Mouse (Mus musculus) midbrain, postnatal 0 days (tissue): ENCODE results near the gene Igsf9. TPM values are rescaled to one million over a fixed set of nuclear protein-coding genes. Genes with fewer than 3 reads are reported as not detected.

Experiments used
- ATAC-seq: fragments of 200-750 bp; cut with Nextera tagmentation; 2 replicates; pipeline ENCODE4 v1.8.0; 2017; ENCODE audit warnings: moderate number of reproducible peaks, mild to moderate bottlenecking, moderate TSS enrichment, moderate library complexity; ENCODE audit not compliant: low FRiP score
- DNase-seq: peaks from one replicate; pipeline ENCODE4 v3.0.0-alpha.2; 2015; ENCODE audit warnings: low spot score
- H3K27ac ChIP-seq: fragments of 300-500 bp; sonication (generic); 2 replicates; pipeline ENCODE4 v1.5.1; 2014; ENCODE audit warnings: low read depth, mild to moderate bottlenecking, low read length, mixed read lengths
- H3K27me3 ChIP-seq: fragments of 300-500 bp; sonication (generic); 2 replicates; pipeline ENCODE4 v1.6.1; 2014; ENCODE audit warnings: low read length, control low read depth, mixed read lengths; ENCODE audit not compliant: insufficient read depth
- H3K36me3 ChIP-seq: fragments of 300-500 bp; sonication (generic); 2 replicates; pipeline ENCODE4 v1.6.1; 2014; ENCODE audit warnings: low read length, control low read depth, mixed read lengths; ENCODE audit not compliant: insufficient read depth
- H3K4me1 ChIP-seq: fragments of 300-500 bp; sonication (generic); 2 replicates; pipeline ENCODE4 v1.6.1; 2014; ENCODE audit warnings: mild to moderate bottlenecking, control low read depth, antibody characterized with exemption, low read length, mixed read lengths; ENCODE audit not compliant: insufficient read depth
- H3K4me2 ChIP-seq: fragments of 300-500 bp; sonication (generic); 2 replicates; pipeline ENCODE4 v1.6.1; 2014; ENCODE audit warnings: low read depth, mild to moderate bottlenecking, low read length, mixed read lengths; ENCODE audit not compliant: poor library complexity, severe bottlenecking
- H3K4me3 ChIP-seq: fragments of 300-500 bp; sonication (generic); 2 replicates; pipeline ENCODE4 v1.5.1; 2014; ENCODE audit warnings: low read depth, mild to moderate bottlenecking, low read length, moderate library complexity
- H3K9ac ChIP-seq: fragments of 300-500 bp; sonication (generic); replicated peaks from 2 replicates; pipeline ENCODE4 v1.6.1; 2014; ENCODE audit warnings: mild to moderate bottlenecking, low read length, moderate library complexity, mixed read lengths; ENCODE audit not compliant: poor library complexity, severe bottlenecking
- H3K9me3 ChIP-seq: fragments of 300-500 bp; sonication (generic); 2 replicates; pipeline ENCODE4 v1.6.1; 2016; ENCODE audit warnings: low read length, control low read depth
- CTCF ChIP-seq: IDR thresholded peaks from 2 replicates; pipeline ENCODE4 v1.5.1; 2016; ENCODE audit warnings: antibody characterized with exemption, mild to moderate bottlenecking
- WGBS: fragments of 180-500 bp; shearing (Covaris S2); extraction: QIAGEN DNeasy Blood & Tissue Kit; methylation state at CpG from one replicate; pipeline ENCODE4 v1.1.7; 2014; 5-methylcytosine and 5-hydroxymethylcytosine counted together
- polyA plus RNA-seq: library from polyadenylated mRNA; unstranded; fragments of >200 nt; fragmentation: Nextera tagmentation; extraction: Ambion mirVana; gene quantifications from 2 replicates; pipeline ENCODE4 v1.2.1, GENCODE M21; 2015
- total RNA-seq: library from RNA; depleted of rRNA; stranded (reverse); fragments of >200 nt; gene quantifications from 2 replicates; pipeline ENCODE4 v1.2.3, GENCODE M21; 2014

Igsf9 gene
- total and polyA plus RNA-seq, 2 experiments from 2014 or later, result 29.0 to 40.6 TPM

- Histone ChIP-seq H3K36me3 (no peaks in the 10 kb centered on the region), H3K4me2 (peak within 1 kb of the TSS; percentile 62), H3K4me3 (peak within 1 kb of the TSS; percentile 30), H3K27me3 (no peaks in the 10 kb centered on the region), H3K4me1 (no peaks in the 10 kb centered on the region; the same call in 1 of the 2 replicates), H3K9me3 (no peaks in the 10 kb centered on the region; the same call in 1 of the 2 replicates), H3K9ac (no peak within 1 kb of the TSS), H3K27ac (0 out of 2 replicates have a peak within 1 kb of the TSS, but pooled peaks have one; percentile 48)
- peak; percentile 92 for DNase-seq
- no peak for TF ChIP-seq CTCF
- peak; percentile 84 for ATAC-seq
- WGBS, result 2% methylated on average over 28 of the region's 28 CpGs
These were observed 39.2 kb downstream of the Igsf9 start, which contains the start of gene Cfap45 for GRCm38 (mm10) chr1:172520576-172521440. Cfap45 (plus strand) TSS chr1:172520801.

DNA sequence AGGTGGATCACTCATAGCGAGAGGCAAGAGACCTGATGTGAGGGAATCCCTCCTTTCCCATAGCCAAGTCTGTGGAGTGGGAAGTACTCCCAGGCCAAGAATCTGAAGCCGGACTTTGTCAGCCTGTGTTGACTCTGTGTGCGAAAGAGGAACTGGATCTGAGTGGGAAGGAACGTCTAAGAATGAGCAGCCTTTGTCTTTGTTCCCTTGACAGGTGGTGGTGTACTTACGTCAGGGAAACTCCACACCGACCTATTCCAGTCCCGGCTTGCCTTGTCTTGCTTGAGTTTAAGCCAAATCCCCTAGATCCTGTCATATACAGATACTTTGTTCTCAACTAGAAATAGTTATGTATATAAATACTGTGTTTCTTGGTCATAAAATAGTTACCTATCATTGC lies 40.9 kb downstream of the Igsf9 start:
- Histone ChIP-seq H3K9ac (no peak overlapping the region), H3K4me1 (no peaks in the 10 kb centered on the region; the same call in 1 of the 2 replicates), H3K4me2 (no peak overlapping the region), H3K4me3 (no peak overlapping the region), H3K27ac (no peak overlapping the region), H3K9me3 (no peaks in the 10 kb centered on the region; the same call in 1 of the 2 replicates), H3K36me3 (no peaks in the 10 kb centered on the region), H3K27me3 (no peaks in the 10 kb centered on the region)
- ATAC-seq, result no peak
- no peak for DNase-seq
- TF ChIP-seq CTCF, result no peak
- WGBS, result 68% methylated on average over 7 of the region's 7 CpGs

- H3K36me3 ChIP-seq, result no peaks in the 10 kb centered on the region
- no peak overlapping the region for H3K4me3 ChIP-seq
- H3K27ac ChIP-seq, result no peak overlapping the region
- no peak for DNase-seq
- H3K4me1 ChIP-seq, result no peaks in the 10 kb centered on the region; the same call in 1 of the 2 replicates
- H3K9me3 ChIP-seq, result no peaks in the 10 kb centered on the region
- no peak for TF ChIP-seq CTCF
- WGBS, result 63% methylated on average over 12 of the region's 12 CpGs
- H3K9ac ChIP-seq, result no peak overlapping the region
- ATAC-seq, result no peak
- H3K27me3 ChIP-seq, result no peaks in the 10 kb centered on the region
- no peak overlapping the region for H3K4me2 ChIP-seq
These were observed 42.1 kb downstream of the Igsf9 start for GRCm38 (mm10) chr1:172523699-172524101.

- no peak for ATAC-seq
- no peak overlapping the region for H3K27ac ChIP-seq
- no peaks in the 10 kb centered on the region for H3K4me1 ChIP-seq
- no peak overlapping the region for H3K4me3 ChIP-seq
- no peaks in the 10 kb centered on the region for H3K9me3 ChIP-seq
- DNase-seq, result no peak
- TF ChIP-seq CTCF, result peak; percentile 48
- H3K36me3 ChIP-seq, result no peaks in the 10 kb centered on the region
- no peak overlapping the region for H3K9ac ChIP-seq
- H3K27me3 ChIP-seq, result no peaks in the 10 kb centered on the region
- no peak overlapping the region for H3K4me2 ChIP-seq
- 44% methylated on average over 15 of the region's 15 CpGs for WGBS
These were observed 43.6 kb downstream of the Igsf9 start for GRCm38 (mm10) chr1:172525027-172525764.

DNA sequence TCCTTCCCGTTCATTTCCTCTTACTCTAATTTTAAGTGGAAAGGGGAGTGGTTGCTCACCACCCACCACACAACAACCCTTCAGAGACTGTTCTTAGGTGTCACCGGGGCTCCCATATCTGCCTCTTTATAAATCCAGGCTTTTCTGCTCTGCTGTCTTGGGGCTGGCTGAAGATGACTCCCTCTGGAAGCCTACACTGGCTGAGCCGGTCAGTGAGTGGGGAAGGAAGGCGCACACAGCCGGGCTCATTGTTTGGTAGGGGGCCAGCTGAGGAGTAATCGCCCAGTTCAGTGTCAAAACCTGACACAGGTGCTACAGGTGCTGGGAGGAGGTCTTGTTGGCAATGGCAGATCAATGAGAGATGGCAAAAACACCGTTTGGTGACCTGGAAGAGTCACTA lies 44.4 kb downstream of the Igsf9 start:
- 74% methylated on average over 7 of the region's 7 CpGs for whole genome bisulfite sequencing
- no peaks in the 10 kb centered on the region for H3K4me1 ChIP-seq
- H3K4me2 ChIP-seq, result no peak overlapping the region
- no peaks in the 10 kb centered on the region for H3K9me3 ChIP-seq
- H3K9ac ChIP-seq, result no peak overlapping the region
- no peaks in the 10 kb centered on the region for H3K36me3 ChIP-seq
- ATAC-seq (no peak), DNase-seq (no peak)
- no peak overlapping the region for H3K27ac ChIP-seq
- no peak for TF ChIP-seq CTCF
- H3K27me3 ChIP-seq, result no peaks in the 10 kb centered on the region
- no peak overlapping the region for H3K4me3 ChIP-seq
